Mouse (Mus musculus): ENCODE results near the gene Folr1. TPM values are rescaled to one million over a fixed set of nuclear protein-coding genes. Genes with fewer than 3 reads are reported as not detected.

The Folr1 gene
- polyA plus RNA-seq (2014; fragmentation: Nextera tagmentation; extraction: Ambion mirVana) = 5.0 and 6.5 TPM in 2 replicates

GRCm38 (mm10) chr7:101870629-101871028, at the start of gene Folr1:
Gene Folr1 (minus strand): TSS chr7:101870788.
- no peak within 1 kb of the TSS for H3K9ac ChIP-seq (ENCODE audit: low read length)
- no peaks in the 10 kb centered on the region for H3K27me3 ChIP-seq (ENCODE audit: control insufficient read depth, insufficient read depth, low read length)
- H3K4me1 ChIP-seq (ENCODE audit: control insufficient read depth in 2 of 2, insufficient read depth in 2 of 2, low read length in 2 of 2) = peaks cover 21 to 32% of the 10 kb centered on the region in 2 experiments
- H3K36me3 ChIP-seq (ENCODE audit: control insufficient read depth, insufficient read depth, low read length) = no peaks in the 10 kb centered on the region
- 83% methylated on average over 2 of the region's 2 CpGs for WGBS
- H3K4me2 ChIP-seq (ENCODE audit: low read length) = no peak within 1 kb of the TSS
- no peak for ATAC-seq (ENCODE audit: insufficient number of reproducible peaks, insufficient read depth, low FRiP score, low read depth)
- H3K27ac ChIP-seq (replicated peaks in 1 of 2; ENCODE audit: control insufficient read depth in 1 of 2, insufficient read depth in 1 of 2, low read depth in 2 of 2, low read length in 2 of 2) = peak within 1 kb of the TSS; percentile 34 to 46; a peak in 3 of 4 replicates
- no peaks in the 10 kb centered on the region for H3K9me3 ChIP-seq (ENCODE audit: control insufficient read depth, low read length)
- H3K4me3 ChIP-seq (ENCODE audit: control insufficient read depth in 1 of 2, insufficient read depth in 1 of 2, low read depth in 1 of 2, low read length in 2 of 2) = no peak within 1 kb of the TSS

DNA sequence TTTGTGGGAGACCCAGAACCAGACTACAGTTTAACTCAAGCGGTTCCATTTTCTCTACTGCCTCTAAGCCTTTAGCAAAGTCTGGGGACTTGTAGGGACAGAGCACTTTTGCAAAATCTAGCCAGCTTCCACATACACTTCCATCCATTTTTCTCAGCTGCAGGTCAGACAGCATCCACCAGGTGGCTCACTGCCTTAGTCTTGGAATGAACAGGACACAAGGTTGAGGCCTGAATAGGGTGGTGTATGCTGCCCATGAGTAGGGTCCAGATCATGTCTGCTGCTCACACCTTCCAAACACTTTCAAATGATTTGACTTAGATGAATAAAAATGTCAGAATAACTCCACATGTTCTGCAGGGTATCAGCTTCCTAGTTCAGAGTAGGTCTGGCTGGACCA, 47.5 kb upstream of the Folr1 start:
- Histone ChIP-seq H3K4me3 (ENCODE audit: control insufficient read depth in 1 of 2, insufficient read depth in 1 of 2, low read depth in 1 of 2, low read length in 2 of 2) (no peak overlapping the region), H3K27ac (replicated peaks in 1 of 2; ENCODE audit: control insufficient read depth in 1 of 2, insufficient read depth in 1 of 2, low read depth in 2 of 2, low read length in 2 of 2) (no peak overlapping the region), H3K27me3 (ENCODE audit: control insufficient read depth, insufficient read depth, low read length) (no peaks in the 10 kb centered on the region), H3K9me3 (ENCODE audit: control insufficient read depth, low read length) (no peaks in the 10 kb centered on the region), H3K9ac (ENCODE audit: low read length) (no peak overlapping the region), H3K4me1 (ENCODE audit: control insufficient read depth in 2 of 2, insufficient read depth in 2 of 2, low read length in 2 of 2) (no peaks in the 10 kb centered on the region), H3K36me3 (ENCODE audit: control insufficient read depth, insufficient read depth, low read length) (peaks cover 15% of the 10 kb centered on the region), H3K4me2 (ENCODE audit: low read length) (no peak overlapping the region)
- 0 out of 2 replicates have a peak, but pooled peaks have one; percentile 47 for ATAC-seq (ENCODE audit: insufficient number of reproducible peaks, insufficient read depth, low FRiP score, low read depth)
- WGBS = 12% methylated on average over 1 of the region's 1 CpGs

- H3K4me1 ChIP-seq (ENCODE audit: control insufficient read depth in 2 of 2, insufficient read depth in 2 of 2, low read length in 2 of 2) = peaks cover 0 to 6% of the 10 kb centered on the region in 2 experiments; a peak in 2 of 4 replicates
- H3K9me3 ChIP-seq (ENCODE audit: control insufficient read depth, low read length) = no peaks in the 10 kb centered on the region
- no peak overlapping the region for H3K27ac ChIP-seq (replicated peaks in 1 of 2; ENCODE audit: control insufficient read depth in 1 of 2, insufficient read depth in 1 of 2, low read depth in 2 of 2, low read length in 2 of 2)
- no peak overlapping the region for H3K4me2 ChIP-seq (ENCODE audit: low read length)
- H3K27me3 ChIP-seq (ENCODE audit: control insufficient read depth, insufficient read depth, low read length) = no peaks in the 10 kb centered on the region
- no peak overlapping the region for H3K9ac ChIP-seq (ENCODE audit: low read length)
- WGBS = 72% methylated on average over 3 of the region's 3 CpGs
- peaks cover 50% of the 10 kb centered on the region for H3K36me3 ChIP-seq (ENCODE audit: control insufficient read depth, insufficient read depth, low read length)
- ATAC-seq (ENCODE audit: insufficient number of reproducible peaks, insufficient read depth, low FRiP score, low read depth) = no peak
- H3K4me3 ChIP-seq (ENCODE audit: control insufficient read depth in 1 of 2, insufficient read depth in 1 of 2, low read depth in 1 of 2, low read length in 2 of 2) = no peak overlapping the region
Measured at GRCm38 (mm10) chr7:101911982-101912381, 41.4 kb upstream of the Folr1 start.

- H3K9me3 ChIP-seq (ENCODE audit: control insufficient read depth, low read length) = no peaks in the 10 kb centered on the region
Measured at GRCm38 (mm10) chr7:101910138-101910537, 39.5 kb upstream of the Folr1 start.

DNA sequence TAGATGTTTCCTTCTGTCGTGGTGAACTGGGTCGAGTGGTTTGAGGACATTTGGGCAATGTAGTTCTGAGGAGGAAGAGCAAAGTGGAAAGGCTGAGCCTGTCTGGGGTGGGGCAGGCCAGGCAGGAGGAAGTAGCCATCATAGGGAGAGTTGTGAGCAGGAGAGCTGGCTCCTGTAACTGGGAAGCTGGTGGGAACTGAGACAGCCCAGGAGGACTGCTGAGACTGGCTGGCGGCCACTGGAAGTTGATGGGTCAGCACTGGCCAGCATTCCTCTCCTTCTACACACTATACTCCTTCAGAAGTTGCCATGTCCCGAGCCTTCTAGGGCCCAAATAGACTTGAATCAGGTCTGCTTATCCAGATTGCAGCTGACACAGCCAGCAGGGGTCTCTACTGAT, 37.8 kb upstream of the Folr1 start:
- Histone ChIP-seq H3K36me3 (ENCODE audit: control insufficient read depth, insufficient read depth, low read length) (peaks cover 38% of the 10 kb centered on the region), H3K4me2 (ENCODE audit: low read length) (no peak overlapping the region), H3K4me1 (ENCODE audit: control insufficient read depth in 2 of 2, insufficient read depth in 2 of 2, low read length in 2 of 2) (peaks cover 7 to 16% of the 10 kb centered on the region in 2 experiments; a peak in 3 of 4 replicates), H3K9me3 (ENCODE audit: control insufficient read depth, low read length) (no peaks in the 10 kb centered on the region), H3K27me3 (ENCODE audit: control insufficient read depth, insufficient read depth, low read length) (no peaks in the 10 kb centered on the region), H3K4me3 (ENCODE audit: control insufficient read depth in 1 of 2, insufficient read depth in 1 of 2, low read depth in 1 of 2, low read length in 2 of 2) (no peak overlapping the region), H3K9ac (ENCODE audit: low read length) (no peak overlapping the region), H3K27ac (replicated peaks in 1 of 2; ENCODE audit: control insufficient read depth in 1 of 2, insufficient read depth in 1 of 2, low read depth in 2 of 2, low read length in 2 of 2) (no peak overlapping the region)
- ATAC-seq (ENCODE audit: insufficient number of reproducible peaks, insufficient read depth, low FRiP score, low read depth) = no peak
- 59% methylated on average over 4 of the region's 4 CpGs for WGBS

More at GRCm38 (mm10) chr7:101910138-101910537, 39.5 kb upstream of the Folr1 start:
- ATAC-seq (ENCODE audit: insufficient number of reproducible peaks, insufficient read depth, low FRiP score, low read depth) = no peak
- H3K4me2 ChIP-seq (ENCODE audit: low read length) = no peak overlapping the region
- WGBS = 78% methylated on average over 4 of the region's 4 CpGs
- peaks cover 50% of the 10 kb centered on the region for H3K36me3 ChIP-seq (ENCODE audit: control insufficient read depth, insufficient read depth, low read length)
- H3K9ac ChIP-seq (ENCODE audit: low read length) = no peak overlapping the region
- no peaks in the 10 kb centered on the region for H3K27me3 ChIP-seq (ENCODE audit: control insufficient read depth, insufficient read depth, low read length)
- no peak overlapping the region for H3K4me3 ChIP-seq (ENCODE audit: control insufficient read depth in 1 of 2, insufficient read depth in 1 of 2, low read depth in 1 of 2, low read length in 2 of 2)
- H3K4me1 ChIP-seq (ENCODE audit: control insufficient read depth in 2 of 2, insufficient read depth in 2 of 2, low read length in 2 of 2) = peaks cover 7 to 15% of the 10 kb centered on the region in 2 experiments; a peak in 3 of 4 replicates
- H3K27ac ChIP-seq (replicated peaks in 1 of 2; ENCODE audit: control insufficient read depth in 1 of 2, insufficient read depth in 1 of 2, low read depth in 2 of 2, low read length in 2 of 2) = no peak overlapping the region

DNA sequence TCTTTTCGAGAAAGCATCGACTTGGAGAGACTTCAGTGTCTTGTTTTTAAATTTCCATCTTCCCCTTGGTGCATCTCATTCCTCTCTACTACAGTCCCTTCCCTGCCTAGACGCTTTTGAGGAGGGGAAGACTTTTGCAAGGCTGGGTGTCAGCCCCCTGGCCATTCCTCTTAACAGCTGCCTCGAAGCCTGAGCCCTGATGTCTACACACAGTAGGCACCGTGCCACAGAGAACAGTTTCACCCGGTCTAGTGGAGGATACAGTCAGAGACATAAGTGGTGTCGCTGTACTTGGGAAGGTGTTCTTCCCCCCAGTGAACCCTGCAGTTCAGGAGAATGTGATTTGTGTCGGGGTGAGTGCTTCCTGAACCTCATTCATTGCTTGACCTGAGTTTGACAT, 36.1 kb upstream of the Folr1 start:
- 54% methylated on average over 8 of the region's 8 CpGs for WGBS

GRCm38 (mm10) chr7:101906287-101906681, 35.7 kb upstream of the Folr1 start, which contains the start of gene Tomt:
Gene Tomt (minus strand): TSS chr7:101906359.
- ATAC-seq (ENCODE audit: insufficient number of reproducible peaks, insufficient read depth, low FRiP score, low read depth) = no peak
- Histone ChIP-seq H3K4me3 (ENCODE audit: control insufficient read depth in 1 of 2, insufficient read depth in 1 of 2, low read depth in 1 of 2, low read length in 2 of 2) (peak within 1 kb of the TSS; percentile 83 to 90), H3K27me3 (ENCODE audit: control insufficient read depth, insufficient read depth, low read length) (no peaks in the 10 kb centered on the region), H3K4me2 (ENCODE audit: low read length) (peak within 1 kb of the TSS; percentile 85), H3K9ac (ENCODE audit: low read length) (peak within 1 kb of the TSS; percentile 96), H3K4me1 (ENCODE audit: control insufficient read depth in 2 of 2, insufficient read depth in 2 of 2, low read length in 2 of 2) (peaks cover 7 to 16% of the 10 kb centered on the region in 2 experiments; a peak in 3 of 4 replicates), H3K9me3 (ENCODE audit: control insufficient read depth, low read length) (no peaks in the 10 kb centered on the region), H3K36me3 (ENCODE audit: control insufficient read depth, insufficient read depth, low read length) (peaks cover 17% of the 10 kb centered on the region), H3K27ac (replicated peaks in 1 of 2; ENCODE audit: control insufficient read depth in 1 of 2, insufficient read depth in 1 of 2, low read depth in 2 of 2, low read length in 2 of 2) (peak within 1 kb of the TSS; percentile 97 to 98)
- WGBS = 12% methylated on average over 11 of the region's 11 CpGs

More for the DNA sequence above, 36.1 kb upstream of the Folr1 start:
- ATAC-seq (ENCODE audit: insufficient number of reproducible peaks, insufficient read depth, low FRiP score, low read depth) = no peak
- peaks cover 21% of the 10 kb centered on the region for H3K36me3 ChIP-seq (ENCODE audit: control insufficient read depth, insufficient read depth, low read length)
- H3K4me3 ChIP-seq (ENCODE audit: control insufficient read depth in 1 of 2, insufficient read depth in 1 of 2, low read depth in 1 of 2, low read length in 2 of 2) = peak overlapping the region; percentile 83 to 90
- peaks cover 7 to 16% of the 10 kb centered on the region in 2 experiments; a peak in 3 of 4 replicates for H3K4me1 ChIP-seq (ENCODE audit: control insufficient read depth in 2 of 2, insufficient read depth in 2 of 2, low read length in 2 of 2)
- no peaks in the 10 kb centered on the region for H3K27me3 ChIP-seq (ENCODE audit: control insufficient read depth, insufficient read depth, low read length)
- H3K4me2 ChIP-seq (ENCODE audit: low read length) = peak overlapping the region; percentile 85
- H3K9ac ChIP-seq (ENCODE audit: low read length) = peak overlapping the region; percentile 96
- peak overlapping the region; percentile 97 to 98; a peak in 3 of 4 replicates for H3K27ac ChIP-seq (replicated peaks in 1 of 2; ENCODE audit: control insufficient read depth in 1 of 2, insufficient read depth in 1 of 2, low read depth in 2 of 2, low read length in 2 of 2)
- no peaks in the 10 kb centered on the region for H3K9me3 ChIP-seq (ENCODE audit: control insufficient read depth, low read length)
